ENCODE assay signal across 27 mouse cellular contexts in genomic region chr14:48968670-48969069, GRCm38 (mm10).
A peak's percentile ranks its signal among the peaks of the same experiment; 100 is the strongest.
DNase-seq lines count a peak whose midpoint lies in the region; ATAC-seq and TF ChIP-seq lines count a peak whose summit lies in the region.
"Had no signal": no experiment of that assay in that cellular context is flagged by ENCODE, and none has a peak within 500 bp of the region (broad histone marks: within the 10 kb centered on the region; RNA-seq: fewer than 3 reads in every experiment).

No protein-coding gene starts in this region.

- no peaks in the 10 kb centered on the region for H3K36me3 ChIP-seq in E14TG2a.4 (ENCODE audit: insufficient read depth, low read length)
- H3K36me3 ChIP-seq in G1E (replicated peaks): no peaks in the 10 kb centered on the region
- H3K36me3 ChIP-seq in intestine, embryonic 15.5 days: no peaks in the 10 kb centered on the region
- H3K36me3 ChIP-seq: embryonic facial prominence, embryonic 12.5 days; embryonic facial prominence, embryonic 15.5 days; forebrain, embryonic 12.5 days; forebrain, embryonic 15.5 days; heart, embryonic 10.5 days; heart, embryonic 13.5 days; hindbrain, embryonic 12.5 days; hindbrain, embryonic 15.5 days had no signal

- H3K9ac ChIP-seq in intestine, embryonic 15.5 days: no peak overlapping the region
- H3K9ac ChIP-seq: embryonic facial prominence, embryonic 12.5 days; embryonic facial prominence, embryonic 15.5 days; forebrain, embryonic 12.5 days; forebrain, embryonic 15.5 days; heart, embryonic 13.5 days; hindbrain, embryonic 12.5 days; hindbrain, embryonic 15.5 days had no signal

- H3K27me3 ChIP-seq in E14TG2a.4 (ENCODE audit: insufficient read depth, low read length) (no peaks in the 10 kb centered on the region), G1E (ENCODE audit: insufficient read depth, low read length) (peaks cover 2% of the 10 kb centered on the region; the same call in 1 of the 2 replicates)
- H3K27me3 ChIP-seq in intestine, embryonic 15.5 days (replicated peaks): no peaks in the 10 kb centered on the region
- H3K27me3 ChIP-seq: CH12.LX; embryonic facial prominence, embryonic 12.5 days; embryonic facial prominence, embryonic 15.5 days; forebrain, embryonic 12.5 days; forebrain, embryonic 15.5 days; heart, embryonic 13.5 days; hindbrain, embryonic 12.5 days; hindbrain, embryonic 15.5 days had no signal

- H3K9me3 ChIP-seq in E14TG2a.4 (ENCODE audit: low read length): no peaks in the 10 kb centered on the region
- H3K9me3 ChIP-seq in G1E (replicated peaks): no peaks in the 10 kb centered on the region
- H3K9me3 ChIP-seq in intestine, embryonic 15.5 days: no peaks in the 10 kb centered on the region
- H3K9me3 ChIP-seq: embryonic facial prominence, embryonic 12.5 days; embryonic facial prominence, embryonic 15.5 days; forebrain, embryonic 12.5 days; forebrain, embryonic 15.5 days; heart, embryonic 10.5 days; heart, embryonic 13.5 days; hindbrain, embryonic 12.5 days; hindbrain, embryonic 15.5 days had no signal

- DNase-seq in 3134 (ENCODE audit: extremely low read depth, insufficient read length, low spot score) (peak; percentile 5), G1E (ENCODE audit: low spot score) (no peak), R1 (ENCODE audit: low read depth, low spot score) (peak; percentile 64)
- DNase-seq in embryo, embryonic 10.5 days (ENCODE audit: low spot score): no peak
- DNase-seq in right cerebral cortex, postnatal 10 days (ENCODE audit: low spot score in 2 of 2): no peak
- DNase-seq in left cerebral cortex, postnatal 25 days (ENCODE audit: low spot score in 2 of 2): no peak
- DNase-seq: adrenal gland, adult 8-10 months; adrenal gland, postnatal 25 days; cerebellum, adult 11-12 months; cerebellum, adult 8-10 months; cerebellum, postnatal 10 days; gastrocnemius, postnatal 25 days; heart, adult 2 months; kidney, adult 11 months; kidney, adult 8-10 months had no signal

- peak overlapping the region; percentile 57 for H3K4me3 ChIP-seq in E14TG2a.4 (replicated peaks; ENCODE audit: low read length)
- no peak overlapping the region for H3K4me3 ChIP-seq in G1E (ENCODE audit: low read depth, low read length)
- H3K4me3 ChIP-seq in intestine, embryonic 15.5 days (replicated peaks): no peak overlapping the region
- H3K4me3 ChIP-seq: embryonic facial prominence, embryonic 12.5 days; embryonic facial prominence, embryonic 15.5 days; forebrain, embryonic 12.5 days; forebrain, embryonic 15.5 days; heart, adult 2 months; heart, embryonic 10.5 days; heart, embryonic 13.5 days; hindbrain, embryonic 12.5 days; hindbrain, embryonic 15.5 days had no signal

- peaks cover 6% of the 10 kb centered on the region for H3K4me1 ChIP-seq in E14TG2a.4 (replicated peaks; ENCODE audit: low read depth, low read length)
- H3K4me1 ChIP-seq in G1E (ENCODE audit: insufficient read depth, low read depth, low read length): no peaks in the 10 kb centered on the region
- no peaks in the 10 kb centered on the region for H3K4me1 ChIP-seq in intestine, embryonic 15.5 days (replicated peaks)
- H3K4me1 ChIP-seq: embryonic facial prominence, embryonic 12.5 days; embryonic facial prominence, embryonic 15.5 days; forebrain, embryonic 12.5 days; forebrain, embryonic 15.5 days; heart, embryonic 10.5 days; heart, embryonic 13.5 days; hindbrain, embryonic 12.5 days; hindbrain, embryonic 15.5 days had no signal

- H3K4me2 ChIP-seq in intestine, embryonic 15.5 days (replicated peaks): no peak overlapping the region
- H3K4me2 ChIP-seq: embryonic facial prominence, embryonic 12.5 days; embryonic facial prominence, embryonic 15.5 days; forebrain, embryonic 12.5 days; forebrain, embryonic 15.5 days; heart, embryonic 13.5 days; hindbrain, embryonic 12.5 days; hindbrain, embryonic 15.5 days had no signal

- intact Hi-C loops in left cerebral cortex, postnatal 25 days (cut with DNase I): no loop called here

- no peak for ATAC-seq in G1E (ENCODE audit: extremely low read depth, insufficient number of reproducible peaks, low FRiP score, poor library complexity, severe bottlenecking)
- ATAC-seq in intestine, embryonic 15.5 days: no peak
- ATAC-seq: activated CD4-positive, CD25-positive, alpha-beta regulatory T cell, adult 4 months; forebrain, embryonic 15.5 days had no signal

- TF ChIP-seq CTCF in E14TG2a.4 (conservative IDR thresholded peaks at IDR 0.05; ENCODE audit: low read length) (peak; percentile 58), G1E (IDR thresholded peaks at IDR 0.05; ENCODE audit: low read depth, low read length) (peak; percentile 32; the same call in 1 of the 2 replicates)

- H3K27ac ChIP-seq in intestine, embryonic 15.5 days: no peak overlapping the region
- H3K27ac ChIP-seq: embryonic facial prominence, embryonic 12.5 days; embryonic facial prominence, embryonic 15.5 days; forebrain, embryonic 12.5 days; forebrain, embryonic 15.5 days; heart, adult 2 months; heart, embryonic 10.5 days; heart, embryonic 13.5 days; hindbrain, embryonic 12.5 days; hindbrain, embryonic 15.5 days had no signal

- 85% methylated on average over 9 of the region's 9 CpGs for WGBS in intestine, embryonic 15.5 days

Comparison
In these comparisons a context has a peak if more than half of its experiments do, and no peak if none do; other contexts are left out.
1. DNase-seq: peak in 3134 (single experiment) and R1 (single experiment); none in G1E (single experiment), embryo, embryonic 10.5 days (single experiment), right cerebral cortex, postnatal 10 days (0 of 2) and left cerebral cortex, postnatal 25 days (0 of 2).